Mouse (Mus musculus) inflammation-experienced regulatory T-cells (primary cell): Measurements from ENCODE around the gene Nek6. TPM values are rescaled to one million over a fixed set of nuclear protein-coding genes. Genes with fewer than 3 reads are reported as not detected.

Experiments used
- polyA plus RNA-seq, 2 experiments: library from polyadenylated mRNA; unstranded; fragments of 100-300 nt; shearing (Covaris generic); gene quantifications; one replicate each; pipeline ENCODE4 v1.2.1; 2017

The Nek6 gene
- polyA plus RNA-seq: 1 to 10 TPM; 3.0 to 6.1 TPM

DNA sequence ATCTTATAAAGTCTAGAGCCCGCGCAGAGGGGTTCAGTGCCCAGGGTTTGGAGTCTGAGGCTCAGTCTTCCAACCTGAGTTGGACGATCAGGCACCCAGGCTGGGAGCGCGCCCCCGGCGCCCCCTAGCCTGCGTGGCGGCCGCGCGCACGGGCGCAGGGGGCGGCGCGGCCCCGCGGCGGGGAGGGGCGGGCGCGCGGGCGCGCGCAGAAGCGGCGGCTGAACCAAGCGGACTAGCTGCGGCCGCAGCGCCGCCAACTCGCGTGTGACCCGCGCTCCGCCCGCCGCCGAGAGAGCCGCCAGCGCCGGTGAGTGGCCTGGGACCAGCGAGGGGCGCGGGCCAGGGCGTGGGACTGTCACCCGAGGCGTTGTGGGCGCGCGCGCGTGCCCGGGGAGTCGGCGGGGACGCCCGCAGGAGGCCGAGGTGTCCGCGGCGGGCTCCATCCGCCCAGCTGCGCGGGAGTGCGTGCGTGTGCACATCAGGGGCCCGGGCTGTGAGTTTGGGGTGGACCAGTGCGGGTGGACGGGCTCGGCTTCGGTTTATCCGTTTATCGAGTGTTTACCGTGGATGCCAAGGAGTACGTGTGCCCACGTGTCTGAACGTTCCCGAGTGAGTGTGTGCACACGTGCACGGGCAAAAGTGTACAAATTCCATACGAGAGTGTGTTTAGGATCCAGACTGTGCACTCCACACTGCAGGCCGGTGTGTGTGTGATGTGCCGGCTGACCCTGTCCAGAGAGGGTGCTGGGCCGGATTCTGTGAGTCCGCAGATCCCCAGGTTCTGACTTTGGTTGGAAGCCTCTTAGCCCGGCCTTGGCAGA, at the start of gene Nek6:
Gene Nek6, plus strand, starts transcription at position 157 of the 821 bp plus-strand sequence.

GRCm38 (mm10) chr2:38643625-38644427, 132.4 kb downstream of the Nek6 start, which contains the start of gene Psmb7:
TSS of gene Psmb7 (minus strand) at chr2:38644087.

Other genes with a start within 250 kb of the Nek6 start
- gene Dennd1a, start 224.3 kb upstream of the Nek6 start, polyA plus RNA-seq: 10 to 100 TPM; 25.1 to 31.2 TPM
- under 1 TPM; 0.22 to 0.34 TPM for gene Lhx2, start 172.4 kb upstream of the Nek6 start, polyA plus RNA-seq
- 100 to 1,000 TPM; 101 to 108 TPM for gene Psmb7, start 132.4 kb downstream of the Nek6 start, polyA plus RNA-seq
- under 1 TPM in 1 of 2 experiments, not detected in 1; 0.16 TPM for gene Nr5a1, start 202.9 kb downstream of the Nek6 start, polyA plus RNA-seq